Mouse (Mus musculus) retina, adult 2 months (tissue): ENCODE measurements around the gene Tmc3.

Experiments used
- DNase-seq: peaks from one replicate; pipeline ENCODE4 v3.0.0-alpha.2; 2012; ENCODE audit warnings: low read depth, low spot score

Gene Tmc3

DNA sequence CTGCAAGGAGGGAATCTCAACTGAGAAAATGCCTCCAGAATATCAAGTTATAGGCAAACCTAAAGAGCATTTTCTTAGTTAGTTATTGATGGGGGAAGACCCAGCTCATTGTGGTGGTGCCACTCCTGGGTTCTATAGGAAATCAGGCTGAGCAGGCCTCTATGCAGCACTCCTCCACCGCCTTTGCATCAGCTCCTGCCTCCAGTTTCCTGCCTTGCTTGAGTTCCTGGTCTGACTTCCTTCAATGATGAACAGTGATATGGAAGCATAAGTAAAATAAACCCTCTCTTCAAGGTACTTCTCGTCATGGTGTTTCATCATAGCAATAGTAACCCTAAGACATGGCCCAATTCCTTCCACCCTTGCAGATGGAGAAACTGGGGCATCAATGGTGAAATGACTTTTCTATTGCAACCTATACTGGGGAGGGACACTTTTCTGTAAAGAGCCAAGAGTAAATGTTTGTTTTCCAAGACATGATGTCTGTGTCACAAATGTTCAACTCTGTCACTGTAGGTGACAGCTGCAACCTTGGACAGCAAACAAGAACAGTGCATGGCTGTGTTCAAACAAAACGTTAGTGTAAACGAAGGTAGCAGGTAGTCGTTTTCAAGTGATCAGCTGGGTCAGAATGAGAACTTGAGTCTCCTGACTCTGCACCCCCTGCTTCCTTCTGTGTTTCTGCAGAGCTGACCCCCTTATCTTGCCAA, 83.4 kb downstream of the Tmc3 start:
- DNase-seq = no peak

DNA sequence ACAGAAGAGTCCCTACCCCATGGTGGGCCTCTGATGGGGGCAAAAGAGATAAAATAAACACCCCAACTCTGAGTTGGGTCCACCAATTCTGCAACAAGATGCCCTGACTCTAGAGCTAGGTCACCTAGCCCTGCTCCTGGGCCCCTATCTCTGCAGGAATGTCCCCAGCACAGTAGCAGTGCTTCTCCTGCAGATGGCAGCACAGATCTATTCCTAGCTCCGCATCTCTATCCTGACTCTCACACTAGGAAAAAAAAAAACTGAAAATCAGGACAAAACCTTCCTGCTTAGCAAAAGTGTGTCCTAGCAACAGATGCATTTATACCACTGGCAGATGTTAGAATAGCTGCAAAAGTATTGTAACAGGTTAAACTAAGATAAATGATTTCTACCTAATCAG, 84.0 kb downstream of the Tmc3 start:
- DNase-seq = peak; percentile 11

GRCm38 (mm10) chr7:83671573-83671972, 86.8 kb downstream of the Tmc3 start:
- no peak for DNase-seq
